Mouse (Mus musculus) midbrain, postnatal 0 days (tissue): ENCODE measurements around the gene Olfr1378. TPM values are rescaled to one million over a fixed set of nuclear protein-coding genes. Genes with fewer than 3 reads are reported as not detected.
A peak's percentile ranks its signal among the peaks of the same experiment; 100 is the strongest.

Source experiments
- ATAC-seq: fragments of 200-750 bp; cut with Nextera tagmentation; 2 replicates; pipeline ENCODE4 v1.8.0; 2017; ENCODE audit warnings: moderate number of reproducible peaks, mild to moderate bottlenecking, moderate TSS enrichment, moderate library complexity; ENCODE audit not compliant: low FRiP score
- DNase-seq: peaks from one replicate; pipeline ENCODE4 v3.0.0-alpha.2; 2015; ENCODE audit warnings: low spot score
- H3K27ac ChIP-seq: fragments of 300-500 bp; sonication (generic); 2 replicates; pipeline ENCODE4 v1.5.1; 2014; ENCODE audit warnings: low read depth, mild to moderate bottlenecking, low read length, mixed read lengths
- H3K27me3 ChIP-seq: fragments of 300-500 bp; sonication (generic); 2 replicates; pipeline ENCODE4 v1.6.1; 2014; ENCODE audit warnings: low read length, control low read depth, mixed read lengths; ENCODE audit not compliant: insufficient read depth
- H3K36me3 ChIP-seq: fragments of 300-500 bp; sonication (generic); 2 replicates; pipeline ENCODE4 v1.6.1; 2014; ENCODE audit warnings: low read length, control low read depth, mixed read lengths; ENCODE audit not compliant: insufficient read depth
- H3K4me1 ChIP-seq: fragments of 300-500 bp; sonication (generic); 2 replicates; pipeline ENCODE4 v1.6.1; 2014; ENCODE audit warnings: mild to moderate bottlenecking, control low read depth, antibody characterized with exemption, low read length, mixed read lengths; ENCODE audit not compliant: insufficient read depth
- H3K4me2 ChIP-seq: fragments of 300-500 bp; sonication (generic); 2 replicates; pipeline ENCODE4 v1.6.1; 2014; ENCODE audit warnings: low read depth, mild to moderate bottlenecking, low read length, mixed read lengths; ENCODE audit not compliant: poor library complexity, severe bottlenecking
- H3K4me3 ChIP-seq: fragments of 300-500 bp; sonication (generic); 2 replicates; pipeline ENCODE4 v1.5.1; 2014; ENCODE audit warnings: low read depth, mild to moderate bottlenecking, low read length, moderate library complexity
- H3K9ac ChIP-seq: fragments of 300-500 bp; sonication (generic); replicated peaks from 2 replicates; pipeline ENCODE4 v1.6.1; 2014; ENCODE audit warnings: mild to moderate bottlenecking, low read length, moderate library complexity, mixed read lengths; ENCODE audit not compliant: poor library complexity, severe bottlenecking
- H3K9me3 ChIP-seq: fragments of 300-500 bp; sonication (generic); 2 replicates; pipeline ENCODE4 v1.6.1; 2016; ENCODE audit warnings: low read length, control low read depth
- CTCF ChIP-seq: IDR thresholded peaks from 2 replicates; pipeline ENCODE4 v1.5.1; 2016; ENCODE audit warnings: antibody characterized with exemption, mild to moderate bottlenecking
- WGBS: fragments of 180-500 bp; shearing (Covaris S2); extraction: QIAGEN DNeasy Blood & Tissue Kit; methylation state at CpG from one replicate; pipeline ENCODE4 v1.1.7; 2014; 5-methylcytosine and 5-hydroxymethylcytosine counted together
- polyA plus RNA-seq: library from polyadenylated mRNA; unstranded; fragments of >200 nt; fragmentation: Nextera tagmentation; extraction: Ambion mirVana; gene quantifications from 2 replicates; pipeline ENCODE4 v1.2.1, GENCODE M21; 2015
- total RNA-seq: library from RNA; depleted of rRNA; stranded (reverse); fragments of >200 nt; gene quantifications from 2 replicates; pipeline ENCODE4 v1.2.3, GENCODE M21; 2014; rRNA removed

Gene Olfr1378
- total and polyA plus RNA-seq, 2 experiments from 2014 or later: 0.16 TPM; not detected in 1

GRCm38 (mm10) chr11:50977216-50977615, 10.9 kb downstream of the Olfr1378 start:
- Histone ChIP-seq H3K36me3 (no peaks in the 10 kb centered on the region), H3K4me3 (no peak overlapping the region), H3K9me3 (no peaks in the 10 kb centered on the region), H3K27me3 (no peaks in the 10 kb centered on the region), H3K27ac (no peak overlapping the region), H3K4me1 (no peaks in the 10 kb centered on the region), H3K9ac (no peak overlapping the region), H3K4me2 (no peak overlapping the region)
- 70% methylated on average over 4 of the region's 4 CpGs for WGBS
- no peak for ATAC-seq
- DNase-seq: no peak
- no peak for TF ChIP-seq CTCF

GRCm38 (mm10) chr11:50981667-50982066, 15.3 kb downstream of the Olfr1378 start, which contains the start of gene Olfr1377:
TSS of gene Olfr1377 (plus strand) at chr11:50981967.
- H3K27ac ChIP-seq: no peak within 1 kb of the TSS
- H3K4me1 ChIP-seq: no peaks in the 10 kb centered on the region
- no peak for TF ChIP-seq CTCF
- H3K4me2 ChIP-seq: no peak within 1 kb of the TSS
- no peak within 1 kb of the TSS for H3K4me3 ChIP-seq
- H3K36me3 ChIP-seq: no peaks in the 10 kb centered on the region
- no peaks in the 10 kb centered on the region for H3K27me3 ChIP-seq
- H3K9ac ChIP-seq: no peak within 1 kb of the TSS
- 52% methylated on average over 5 of the region's 5 CpGs for WGBS
- ATAC-seq (no peak), DNase-seq (no peak)
- H3K9me3 ChIP-seq: no peaks in the 10 kb centered on the region

- Histone ChIP-seq H3K27me3 (no peaks in the 10 kb centered on the region), H3K27ac (no peak within 1 kb of the TSS), H3K9ac (no peak within 1 kb of the TSS), H3K4me1 (no peaks in the 10 kb centered on the region), H3K4me2 (no peak within 1 kb of the TSS), H3K4me3 (no peak within 1 kb of the TSS), H3K9me3 (no peaks in the 10 kb centered on the region), H3K36me3 (no peaks in the 10 kb centered on the region)
- ATAC-seq (no peak), DNase-seq (no peak)
- WGBS: 80% methylated on average over 5 of the region's 5 CpGs
- no peak for TF ChIP-seq CTCF
These were observed 37.0 kb downstream of the Olfr1378 start, which contains the start of gene Olfr51 for GRCm38 (mm10) chr11:51003296-51003695. TSS of gene Olfr51 (plus strand) at chr11:51003596.

GRCm38 (mm10) chr11:51011821-51012220, 45.5 kb downstream of the Olfr1378 start:
- Histone ChIP-seq H3K4me3 (no peak overlapping the region), H3K36me3 (no peaks in the 10 kb centered on the region), H3K9me3 (no peaks in the 10 kb centered on the region), H3K27ac (no peak overlapping the region), H3K4me1 (no peaks in the 10 kb centered on the region), H3K9ac (no peak overlapping the region), H3K27me3 (no peaks in the 10 kb centered on the region), H3K4me2 (no peak overlapping the region)
- no peak for TF ChIP-seq CTCF
- DNase-seq (peak; percentile 58), ATAC-seq (no peak)
- WGBS: 68% methylated on average over 5 of the region's 5 CpGs

GRCm38 (mm10) chr11:51013936-51014335, 47.6 kb downstream of the Olfr1378 start, which contains the start of gene Olfr54:
TSS of gene Olfr54 (plus strand) at chr11:51014236.
- Histone ChIP-seq H3K9me3 (no peaks in the 10 kb centered on the region), H3K4me3 (no peak within 1 kb of the TSS), H3K4me2 (no peak within 1 kb of the TSS), H3K36me3 (no peaks in the 10 kb centered on the region), H3K9ac (no peak within 1 kb of the TSS), H3K4me1 (no peaks in the 10 kb centered on the region), H3K27ac (no peak within 1 kb of the TSS), H3K27me3 (no peaks in the 10 kb centered on the region)
- WGBS: 61% methylated on average over 1 of the region's 1 CpGs
- ATAC-seq: no peak
- no peak for DNase-seq
- no peak for TF ChIP-seq CTCF

GRCm38 (mm10) chr11:51016341-51016740, 50.0 kb downstream of the Olfr1378 start:
- H3K27ac ChIP-seq: no peak overlapping the region
- no peak overlapping the region for H3K9ac ChIP-seq
- no peaks in the 10 kb centered on the region for H3K27me3 ChIP-seq
- ATAC-seq (no peak), DNase-seq (no peak)
- 67% methylated on average over 2 of the region's 2 CpGs for WGBS
- H3K4me1 ChIP-seq: no peaks in the 10 kb centered on the region
- H3K4me3 ChIP-seq: no peak overlapping the region
- no peak overlapping the region for H3K4me2 ChIP-seq
- no peaks in the 10 kb centered on the region for H3K36me3 ChIP-seq
- no peak for TF ChIP-seq CTCF
- no peaks in the 10 kb centered on the region for H3K9me3 ChIP-seq

Other genes with a start within 250 kb of the Olfr1378 start
- gene Zfp354c, start 138.8 kb upstream of the Olfr1378 start, total RNA-seq: 41.9 and 44.6 TPM in 2 replicates
- gene Zfp354c, start 138.8 kb upstream of the Olfr1378 start, polyA plus RNA-seq: 34.1 and 38.3 TPM in 2 replicates
- 2.7 and 4.1 TPM in 2 replicates for gene Zfp879, start 125.0 kb upstream of the Olfr1378 start, total RNA-seq
- 1.2 and 1.4 TPM in 2 replicates for gene Zfp879, start 125.0 kb upstream of the Olfr1378 start, polyA plus RNA-seq
- gene Grm6, start 115.8 kb upstream of the Olfr1378 start, total RNA-seq: not detected in 2 replicates
- gene Grm6, start 115.8 kb upstream of the Olfr1378 start, polyA plus RNA-seq: not detected in 2 replicates
- gene Zfp454, start 78.9 kb upstream of the Olfr1378 start, total RNA-seq: 7.2 and 8.0 TPM in 2 replicates
- gene Zfp454, start 78.9 kb upstream of the Olfr1378 start, polyA plus RNA-seq: 7.5 and 8.0 TPM in 2 replicates
- 27.9 and 29.1 TPM in 2 replicates for gene Zfp2, start 50.4 kb upstream of the Olfr1378 start, total RNA-seq
- 33.9 and 35.5 TPM in 2 replicates for gene Zfp2, start 50.4 kb upstream of the Olfr1378 start, polyA plus RNA-seq
- gene Zfp354b, start 34.9 kb upstream of the Olfr1378 start, total RNA-seq: 2.0 and 2.8 TPM in 2 replicates
- gene Zfp354b, start 34.9 kb upstream of the Olfr1378 start, polyA plus RNA-seq: 2.7 and 3.8 TPM in 2 replicates
- not detected in 2 replicates for gene 4933414I15Rik, start 22.8 kb upstream of the Olfr1378 start, total RNA-seq
- gene 4933414I15Rik, start 22.8 kb upstream of the Olfr1378 start, polyA plus RNA-seq: not detected in 2 replicates
- gene Prop1, start 12.8 kb upstream of the Olfr1378 start, total RNA-seq: not detected in 2 replicates
- not detected in 2 replicates for gene Prop1, start 12.8 kb upstream of the Olfr1378 start, polyA plus RNA-seq
- not detected in 2 replicates for gene Olfr1377, start 15.4 kb downstream of the Olfr1378 start, total RNA-seq
- gene Olfr1377, start 15.4 kb downstream of the Olfr1378 start, polyA plus RNA-seq: not detected in 2 replicates
- gene Olfr51, start 37.1 kb downstream of the Olfr1378 start, total RNA-seq: not detected in 2 replicates
- not detected in 2 replicates for gene Olfr51, start 37.1 kb downstream of the Olfr1378 start, polyA plus RNA-seq
- gene Olfr54, start 47.7 kb downstream of the Olfr1378 start, total RNA-seq: not detected in 2 replicates
- not detected in 2 replicates for gene Olfr54, start 47.7 kb downstream of the Olfr1378 start, polyA plus RNA-seq
- not detected in 2 replicates for gene Olfr1375, start 81.6 kb downstream of the Olfr1378 start, total RNA-seq
- not detected in 2 replicates for gene Olfr1375, start 81.6 kb downstream of the Olfr1378 start, polyA plus RNA-seq
- 8.3 and 9.3 TPM in 2 replicates for gene Zfp354a, start 92.7 kb downstream of the Olfr1378 start, total RNA-seq
- 9.9 and 12.5 TPM in 2 replicates for gene Zfp354a, start 92.7 kb downstream of the Olfr1378 start, polyA plus RNA-seq